Comparison of ENCODE assay signal across 8 mouse cellular contexts in the genomic region with DNA sequence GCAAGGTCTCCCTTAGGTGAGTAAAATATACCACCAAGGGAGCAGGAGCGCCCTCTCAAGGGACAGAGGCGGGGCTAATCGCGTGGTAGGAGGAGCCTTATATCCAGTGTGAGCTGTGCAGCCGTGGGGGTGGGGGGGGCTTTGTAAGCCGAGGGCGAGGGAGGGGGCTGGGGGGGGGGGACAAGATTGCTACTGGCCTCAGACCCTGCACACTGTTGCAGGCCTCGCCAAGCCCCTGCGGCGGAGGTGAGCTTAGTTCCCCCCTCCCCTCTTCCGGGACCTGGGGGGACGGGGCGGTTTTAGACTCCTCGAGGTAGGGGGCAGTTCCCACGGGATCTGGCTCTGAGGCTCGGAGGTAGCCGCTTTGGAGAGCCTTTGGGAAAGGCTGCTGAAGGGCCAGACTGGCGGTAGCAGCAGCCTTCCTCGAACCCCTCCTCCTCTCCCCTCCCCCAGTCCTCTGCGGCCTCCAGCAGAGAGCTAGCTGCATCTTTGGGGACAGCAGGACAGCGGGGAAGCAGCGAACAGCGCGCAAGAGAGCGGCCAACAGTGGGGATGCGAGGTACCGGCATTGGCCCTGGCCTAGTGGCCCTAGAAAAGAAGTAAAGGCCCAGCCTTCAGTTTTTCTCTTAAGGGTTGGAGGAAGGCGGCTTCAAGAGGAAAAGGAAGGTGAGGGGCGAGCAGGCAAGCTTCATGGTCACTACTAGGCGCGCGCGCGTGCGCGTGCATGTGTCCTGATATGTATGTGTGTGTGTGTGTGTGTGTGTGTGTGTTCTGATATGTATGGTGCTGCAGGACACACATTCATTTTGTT. TPM values are rescaled to one million over a fixed set of nuclear protein-coding genes. Genes with fewer than 3 reads are reported as not detected.
A peak's percentile ranks its signal among the peaks of the same experiment; 100 is the strongest.
DNase-seq lines count a peak whose midpoint lies in the region; ATAC-seq and TF ChIP-seq lines count a peak whose summit lies in the region.

Gene Huwe1 (plus strand): TSS at position 107 of the 811 bp plus-strand sequence.

- peak within 1 kb of the TSS; percentile 56 for H3K4me3 ChIP-seq in embryonic facial prominence, embryonic 15.5 days (replicated peaks)
- peak within 1 kb of the TSS; percentile 56 for H3K4me3 ChIP-seq in limb, embryonic 15.5 days
- peak within 1 kb of the TSS; percentile 53 for H3K4me3 ChIP-seq in midbrain, postnatal 0 days (ENCODE audit: low read depth, low read length)

- H3K4me1 ChIP-seq in embryonic facial prominence, embryonic 15.5 days = no peaks in the 10 kb centered on the region
- no peaks in the 10 kb centered on the region for H3K4me1 ChIP-seq in limb, embryonic 15.5 days
- H3K4me1 ChIP-seq in midbrain, postnatal 0 days (ENCODE audit: insufficient read depth, low read length) = no peaks in the 10 kb centered on the region

- H3K9ac ChIP-seq in embryonic facial prominence, embryonic 15.5 days = peak within 1 kb of the TSS; percentile 53
- peak within 1 kb of the TSS; percentile 63 for H3K9ac ChIP-seq in limb, embryonic 15.5 days
- peak within 1 kb of the TSS; percentile 81 for H3K9ac ChIP-seq in midbrain, postnatal 0 days (replicated peaks; ENCODE audit: low read length, poor library complexity, severe bottlenecking)

- no peaks in the 10 kb centered on the region for H3K27me3 ChIP-seq in embryonic facial prominence, embryonic 15.5 days
- 0 out of 2 replicates have a peak, but pooled peaks cover 3% of the 10 kb centered on the region for H3K27me3 ChIP-seq in limb, embryonic 15.5 days
- no peaks in the 10 kb centered on the region for H3K27me3 ChIP-seq in midbrain, postnatal 0 days (ENCODE audit: insufficient read depth, low read length)

- 17% methylated on average over 35 of the region's 36 CpGs for WGBS in embryonic facial prominence, embryonic 15.5 days
- WGBS in limb, embryonic 15.5 days = 25% methylated on average over 31 of the region's 36 CpGs
- WGBS in midbrain, postnatal 0 days = 20% methylated on average over 30 of the region's 36 CpGs

- no peaks in the 10 kb centered on the region for H3K36me3 ChIP-seq in embryonic facial prominence, embryonic 15.5 days
- no peaks in the 10 kb centered on the region for H3K36me3 ChIP-seq in limb, embryonic 15.5 days
- H3K36me3 ChIP-seq in midbrain, postnatal 0 days (ENCODE audit: insufficient read depth, low read length) = no peaks in the 10 kb centered on the region

- peak within 1 kb of the TSS; percentile 88 for H3K27ac ChIP-seq in embryonic facial prominence, embryonic 15.5 days (replicated peaks)
- peak within 1 kb of the TSS; percentile 90 for H3K27ac ChIP-seq in limb, embryonic 15.5 days
- H3K27ac ChIP-seq in midbrain, postnatal 0 days (ENCODE audit: low read depth, low read length) = peak within 1 kb of the TSS; percentile 92

- DNase-seq in A20 (ENCODE audit: low read depth, low spot score) = peak; percentile 87
- DNase-seq in adrenal gland, postnatal 4 days (ENCODE audit: low spot score in 2 of 2) = peak; percentile 8 to 32
- peak; percentile 43 to 54 for DNase-seq in heart, adult 9 months (ENCODE audit: low spot score in 2 of 2)
- peak; percentile 68 for DNase-seq in kidney, adult 9 months
- peak; percentile 90 for DNase-seq in midbrain, postnatal 0 days (ENCODE audit: low spot score)
- peak; percentile 12 to 21 for DNase-seq in spleen, postnatal 14 days (ENCODE audit: low spot score in 2 of 2)

- no peaks in the 10 kb centered on the region for H3K9me3 ChIP-seq in embryonic facial prominence, embryonic 15.5 days (replicated peaks)
- H3K9me3 ChIP-seq in limb, embryonic 15.5 days = no peaks in the 10 kb centered on the region
- peaks cover 4% of the 10 kb centered on the region; the same call in 1 of the 2 replicates for H3K9me3 ChIP-seq in midbrain, postnatal 0 days (ENCODE audit: low read length)

- H3K4me2 ChIP-seq in embryonic facial prominence, embryonic 15.5 days (replicated peaks) = peak within 1 kb of the TSS; percentile 39
- H3K4me2 ChIP-seq in limb, embryonic 15.5 days = peak within 1 kb of the TSS; percentile 43
- peak within 1 kb of the TSS; percentile 43 for H3K4me2 ChIP-seq in midbrain, postnatal 0 days (ENCODE audit: low read depth, low read length, poor library complexity, severe bottlenecking)

- peak; percentile 41; the same call in 1 of the 2 replicates for ATAC-seq in embryonic facial prominence, embryonic 15.5 days (ENCODE audit: insufficient number of reproducible peaks, low FRiP score, low TSS enrichment, low read depth)
- ATAC-seq in limb, embryonic 15.5 days (ENCODE audit: insufficient number of reproducible peaks, low FRiP score, low TSS enrichment, low read depth) = peak; percentile 40; the same call in 1 of the 2 replicates
- ATAC-seq in midbrain, postnatal 0 days (ENCODE audit: low FRiP score) = peak; percentile 62

- peak; percentile 33 for TF ChIP-seq CTCF in midbrain, postnatal 0 days (IDR thresholded peaks at IDR 0.05)

RNA-seq across cellular contexts. Expression of gene Huwe1, which starts in this region (rescaled TPM):
- 100 to 1,000 TPM; 213 to 240 TPM for total RNA-seq in adrenal gland, postnatal 4 days (2021)
- polyA plus RNA-seq in embryonic facial prominence, embryonic 15.5 days (2015; fragmentation: Nextera tagmentation; extraction: Ambion mirVana) = 35.6 and 45.4 TPM in 2 replicates
- 38.8 and 42.2 TPM in 2 replicates for polyA plus RNA-seq in limb, embryonic 15.5 days (2015; fragmentation: Nextera tagmentation; extraction: Ambion mirVana)
- total RNA-seq in midbrain, postnatal 0 days (2014; rRNA removed) = 145 and 197 TPM in 2 replicates
- 35.5 and 37.5 TPM in 2 replicates for polyA plus RNA-seq in midbrain, postnatal 0 days (2015; fragmentation: Nextera tagmentation; extraction: Ambion mirVana)

Comparison
In these comparisons a context has a peak if more than half of its experiments do, and no peak if none do; other contexts are left out.
1. Peak in every context shown above with its lines: DNase-seq, ATAC-seq, H3K4me3 ChIP-seq and H3K27ac ChIP-seq.
2. DNase-seq: peak in every context shown above with its lines; median percentile 90 in midbrain, postnatal 0 days; 87 in A20; 68 in kidney, adult 9 months; 48 in heart, adult 9 months; 20 in adrenal gland, postnatal 4 days; 16 in spleen, postnatal 14 days.